Mouse (Mus musculus): ENCODE data around the gene Nelfa. TPM values are rescaled to one million over a fixed set of nuclear protein-coding genes. Genes with fewer than 3 reads are reported as not detected.
"Not testable (repeated sequence)": the region's sequence is repeated elsewhere in the genome, so short reads cannot be mapped to it uniquely, and the experiment has no call there.

The Nelfa gene
- polyA plus RNA-seq, 1 experiment from 2014 or later, result 38.0 TPM

DNA sequence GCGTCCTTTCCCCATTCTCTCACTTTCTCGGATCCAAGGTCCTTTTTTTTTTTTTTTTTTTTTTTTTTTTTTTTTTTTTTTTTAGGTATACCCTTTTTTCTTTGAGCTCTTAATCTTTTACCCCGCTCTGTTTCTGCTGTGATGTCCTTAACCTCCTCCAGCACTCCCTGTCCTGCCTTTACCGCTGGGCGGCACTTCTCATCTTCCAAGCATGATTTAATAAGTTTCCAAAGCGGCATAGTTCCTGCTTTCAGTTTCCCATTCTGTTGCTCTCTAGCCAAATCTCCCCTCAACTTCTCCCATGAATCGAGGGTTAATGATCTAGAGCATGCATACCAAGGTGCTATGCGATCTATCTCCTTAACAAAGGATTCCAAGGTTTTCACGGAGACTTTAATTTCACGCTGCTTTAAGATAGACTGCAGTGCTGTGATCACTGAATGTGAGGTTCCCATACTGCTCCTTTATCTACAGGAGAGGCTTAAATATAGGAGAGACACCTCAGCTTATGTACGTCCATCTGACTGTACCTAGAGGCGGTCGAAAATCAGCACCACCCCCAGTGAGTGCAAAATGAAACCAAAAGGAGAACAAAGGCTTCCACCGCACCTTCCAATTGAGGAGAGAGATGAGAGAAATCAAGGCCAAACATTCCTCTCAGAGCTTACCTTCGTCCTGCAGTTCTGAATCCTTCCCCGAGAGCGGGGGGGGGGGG is 17.4 kb upstream of the Nelfa start:
- ATAC-seq (no peak), DNase-seq (ENCODE audit: low spot score) (no peak)
- H3K9me3 ChIP-seq (replicated peaks; ENCODE audit: control insufficient read depth, low read length), result peaks cover 6% of the 10 kb centered on the region; the same call in 1 of the 2 replicates
- H3K9ac ChIP-seq (ENCODE audit: low read length), result no peak overlapping the region
- no peaks in the 10 kb centered on the region for H3K36me3 ChIP-seq (ENCODE audit: control insufficient read depth, insufficient read depth, low read length)
- 91% methylated on average over 14 of the region's 17 CpGs for WGBS
- no peaks in the 10 kb centered on the region for H3K27me3 ChIP-seq (replicated peaks; ENCODE audit: control insufficient read depth, insufficient read depth, low read length)
- H3K4me1 ChIP-seq (ENCODE audit: control insufficient read depth, insufficient read depth, low read length), result no peaks in the 10 kb centered on the region
- H3K4me3 ChIP-seq (ENCODE audit: low read depth, low read length), result no peak overlapping the region
- no peak overlapping the region for H3K27ac ChIP-seq (ENCODE audit: low read depth, low read length)
- peak overlapping the region; percentile 16; the same call in 1 of the 2 replicates for H3K4me2 ChIP-seq (ENCODE audit: low read length)

DNA sequence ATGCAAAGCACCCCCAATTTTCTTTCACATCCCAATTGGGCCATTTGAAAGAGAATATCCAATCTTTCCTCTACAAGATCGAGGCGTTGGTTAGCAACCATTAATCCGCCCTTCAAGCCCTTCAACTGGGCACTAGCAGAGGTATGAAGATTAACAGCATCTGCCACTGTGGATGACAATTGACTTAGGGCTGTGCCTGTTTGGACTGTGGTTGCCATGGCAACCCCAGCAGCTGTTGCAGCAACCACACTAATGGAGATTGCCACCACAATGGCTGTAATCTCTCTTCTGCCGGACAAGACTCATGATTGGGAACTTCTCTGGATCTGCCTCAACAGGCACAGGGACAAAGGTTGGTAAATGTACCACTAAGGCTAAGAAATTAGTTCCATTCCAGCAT is 12.1 kb upstream of the Nelfa start:
- H3K27ac ChIP-seq (ENCODE audit: low read depth, low read length), result no peak overlapping the region
- H3K27me3 ChIP-seq (replicated peaks; ENCODE audit: control insufficient read depth, insufficient read depth, low read length), result no peaks in the 10 kb centered on the region
- no peak for ATAC-seq
- peak; percentile 16 for DNase-seq (ENCODE audit: low spot score)
- no peak overlapping the region for H3K4me3 ChIP-seq (ENCODE audit: low read depth, low read length)
- H3K36me3 ChIP-seq (ENCODE audit: control insufficient read depth, insufficient read depth, low read length), result no peaks in the 10 kb centered on the region
- 86% methylated on average over 4 of the region's 4 CpGs for WGBS
- H3K9ac ChIP-seq (ENCODE audit: low read length), result no peak overlapping the region
- no peak overlapping the region for H3K4me2 ChIP-seq (ENCODE audit: low read length)
- H3K4me1 ChIP-seq (ENCODE audit: control insufficient read depth, insufficient read depth, low read length), result no peaks in the 10 kb centered on the region
- H3K9me3 ChIP-seq (replicated peaks; ENCODE audit: control insufficient read depth, low read length), result peaks cover 9% of the 10 kb centered on the region; the same call in 1 of the 2 replicates

DNA sequence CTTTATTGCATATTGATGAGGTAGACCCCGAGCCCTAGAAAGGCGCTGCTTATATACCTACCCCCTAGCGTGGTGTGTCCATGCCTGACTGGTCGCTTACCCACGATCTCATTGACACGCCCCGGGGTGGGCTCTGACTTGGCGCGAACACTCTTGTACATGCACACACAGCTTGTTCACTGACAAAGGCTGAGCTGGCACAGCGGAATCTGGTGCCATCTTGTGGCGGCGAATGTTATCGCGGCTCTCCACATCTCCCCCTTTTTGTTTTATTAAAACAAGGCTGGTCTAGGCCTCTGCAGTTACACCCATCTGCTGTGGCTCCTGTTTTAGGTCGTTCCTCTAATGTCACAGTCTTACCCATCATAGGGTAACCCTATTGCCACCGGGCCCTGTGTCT is 10.8 kb upstream of the Nelfa start:
- not testable (repeated sequence) for H3K27ac ChIP-seq (ENCODE audit: low read depth, low read length); H3K36me3 ChIP-seq (ENCODE audit: control insufficient read depth, insufficient read depth, low read length)
- WGBS, result 90% methylated on average over 16 of the region's 16 CpGs

DNA sequence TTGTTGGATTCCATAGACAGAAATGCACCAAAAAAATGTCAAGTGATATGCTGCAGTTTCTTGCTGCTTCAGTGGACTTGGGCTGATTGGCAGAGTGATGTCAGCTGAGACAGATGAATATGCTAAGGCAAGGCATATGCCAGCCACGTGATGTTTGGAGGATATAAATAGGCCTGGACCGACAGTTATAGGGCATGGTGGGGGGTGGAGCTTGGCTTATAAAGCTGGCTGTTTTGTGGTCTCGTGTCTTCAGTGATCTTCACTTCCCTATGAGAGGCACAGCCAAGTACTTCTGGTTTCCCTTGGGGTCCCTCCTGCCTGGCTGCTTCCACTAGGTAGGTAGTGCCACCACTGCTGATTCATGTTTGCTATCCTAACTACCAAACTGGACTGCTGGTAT is 2.2 kb upstream of the Nelfa start:
- DNase-seq (ENCODE audit: low spot score) (no peak), ATAC-seq (no peak)
- Histone ChIP-seq H3K9ac (ENCODE audit: low read length) (no peak overlapping the region), H3K27ac (ENCODE audit: low read depth, low read length) (no peak overlapping the region), H3K4me2 (ENCODE audit: low read length) (no peak overlapping the region), H3K4me3 (ENCODE audit: low read depth, low read length) (no peak overlapping the region), H3K9me3 (replicated peaks; ENCODE audit: control insufficient read depth, low read length) (0 out of 2 replicates have a peak, but pooled peaks cover 7% of the 10 kb centered on the region), H3K27me3 (replicated peaks; ENCODE audit: control insufficient read depth, insufficient read depth, low read length) (no peaks in the 10 kb centered on the region), H3K36me3 (ENCODE audit: control insufficient read depth, insufficient read depth, low read length) (no peaks in the 10 kb centered on the region), H3K4me1 (ENCODE audit: control insufficient read depth, insufficient read depth, low read length) (peaks cover 14% of the 10 kb centered on the region)
- WGBS, result 91% methylated on average over 3 of the region's 3 CpGs

More for the DNA sequence above, 10.8 kb upstream of the Nelfa start:
- H3K27me3 ChIP-seq (replicated peaks; ENCODE audit: control insufficient read depth, insufficient read depth, low read length); H3K4me1 ChIP-seq (ENCODE audit: control insufficient read depth, insufficient read depth, low read length); ATAC-seq; H3K4me3 ChIP-seq (ENCODE audit: low read depth, low read length); H3K9ac ChIP-seq (ENCODE audit: low read length); DNase-seq (ENCODE audit: low spot score); H3K4me2 ChIP-seq (ENCODE audit: low read length): not testable (repeated sequence)
- H3K9me3 ChIP-seq (replicated peaks; ENCODE audit: control insufficient read depth, low read length), result peaks cover 11% of the 10 kb centered on the region; the same call in 1 of the 2 replicates

DNA sequence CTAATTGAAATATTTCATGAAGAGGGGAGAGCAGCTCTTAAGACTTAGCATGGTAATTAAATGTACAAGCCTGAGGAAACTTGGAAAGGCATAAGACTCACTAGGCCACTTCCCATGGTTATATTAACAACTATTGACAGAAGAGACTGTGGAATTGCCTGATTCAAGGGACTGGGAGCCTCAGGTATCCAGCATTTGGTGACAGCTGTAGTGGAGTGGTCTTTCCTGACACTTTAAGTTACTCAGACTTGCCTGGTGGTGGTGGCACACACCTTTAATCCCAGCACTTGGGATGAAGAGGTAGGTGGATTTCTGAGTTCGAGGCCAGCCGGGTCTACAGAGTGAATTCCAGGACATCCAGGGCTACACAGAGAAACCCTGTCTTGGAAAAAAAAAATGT is 1.0 kb upstream of the Nelfa start:
- H3K27me3 ChIP-seq (replicated peaks; ENCODE audit: control insufficient read depth, insufficient read depth, low read length), result no peaks in the 10 kb centered on the region
- peaks cover 14% of the 10 kb centered on the region for H3K4me1 ChIP-seq (ENCODE audit: control insufficient read depth, insufficient read depth, low read length)
- no peak overlapping the region for H3K9ac ChIP-seq (ENCODE audit: low read length)
- H3K36me3 ChIP-seq (ENCODE audit: control insufficient read depth, insufficient read depth, low read length), result peaks cover 4% of the 10 kb centered on the region; the same call in 1 of the 2 replicates
- H3K4me3 ChIP-seq (ENCODE audit: low read depth, low read length), result peak overlapping the region; percentile 84; the same call in 1 of the 2 replicates
- no peak overlapping the region for H3K27ac ChIP-seq (ENCODE audit: low read depth, low read length)
- whole genome bisulfite sequencing, result 100% methylated on average over 2 of the region's 2 CpGs
- H3K4me2 ChIP-seq (ENCODE audit: low read length), result peak overlapping the region; percentile 67
- ATAC-seq, result no peak
- H3K9me3 ChIP-seq (replicated peaks; ENCODE audit: control insufficient read depth, low read length), result 0 out of 2 replicates have a peak, but pooled peaks cover 5% of the 10 kb centered on the region
- DNase-seq (ENCODE audit: low spot score), result no peak

DNA sequence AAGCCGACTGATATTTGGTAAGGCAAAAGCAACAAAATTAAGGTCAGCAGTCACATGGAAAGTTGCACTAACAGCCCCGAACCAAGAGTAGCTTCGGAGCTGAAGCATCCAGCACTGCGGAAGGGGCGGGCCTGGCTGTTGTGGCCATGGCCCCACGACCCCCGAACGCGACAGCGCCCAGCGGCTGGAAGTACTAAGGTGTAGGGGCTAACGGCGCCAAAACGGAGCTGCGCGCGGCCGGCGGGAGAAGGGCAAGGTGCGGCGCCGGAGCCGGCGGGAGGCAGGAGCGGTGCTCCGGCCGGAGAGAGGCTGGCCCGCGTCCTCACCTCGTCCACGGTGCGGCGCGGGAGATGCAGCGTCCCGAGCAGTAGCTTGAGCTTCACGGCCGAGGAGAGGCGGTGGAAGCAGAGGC is 507 bp downstream of the Nelfa start:
- H3K4me1 ChIP-seq (ENCODE audit: control insufficient read depth, insufficient read depth, low read length), result peaks cover 14% of the 10 kb centered on the region
- H3K36me3 ChIP-seq (ENCODE audit: control insufficient read depth, insufficient read depth, low read length), result peaks cover 4% of the 10 kb centered on the region; the same call in 1 of the 2 replicates
- peak overlapping the region; percentile 84 for H3K4me3 ChIP-seq (ENCODE audit: low read depth, low read length)
- ATAC-seq, result peak; percentile 72
- 1% methylated on average over 32 of the region's 39 CpGs for WGBS
- peak overlapping the region; percentile 92 for H3K27ac ChIP-seq (ENCODE audit: low read depth, low read length)
- no peaks in the 10 kb centered on the region for H3K9me3 ChIP-seq (replicated peaks; ENCODE audit: control insufficient read depth, low read length)
- H3K9ac ChIP-seq (ENCODE audit: low read length), result peak overlapping the region; percentile 88
- no peaks in the 10 kb centered on the region for H3K27me3 ChIP-seq (replicated peaks; ENCODE audit: control insufficient read depth, insufficient read depth, low read length)
- DNase-seq (ENCODE audit: low spot score), result no peak
- peak overlapping the region; percentile 58 for H3K4me2 ChIP-seq (ENCODE audit: low read length)

DNA sequence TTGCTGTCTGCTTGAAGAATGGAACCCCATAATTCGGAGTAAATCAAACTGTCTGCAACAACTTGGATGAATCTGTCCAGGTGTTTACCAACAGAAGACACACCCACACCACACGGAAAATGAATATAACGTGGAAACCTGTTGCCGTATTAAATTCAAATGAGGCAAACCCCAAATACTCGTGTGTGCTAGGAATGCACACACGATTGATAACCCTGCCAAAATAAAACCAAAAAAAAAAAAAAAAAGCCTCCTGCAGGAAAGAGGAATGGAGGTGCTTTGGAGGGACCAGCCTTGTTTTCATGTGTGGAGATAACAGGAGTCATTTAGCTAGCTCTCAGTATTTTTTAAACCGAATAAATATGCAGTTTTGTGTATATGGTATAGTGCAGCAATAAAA is 1.3 kb downstream of the Nelfa start:
- peak overlapping the region; percentile 58 for H3K4me2 ChIP-seq (ENCODE audit: low read length)
- H3K9ac ChIP-seq (ENCODE audit: low read length), result peak overlapping the region; percentile 88; the same call in 1 of the 2 replicates
- no peak for ATAC-seq
- peaks cover 9% of the 10 kb centered on the region for H3K36me3 ChIP-seq (ENCODE audit: control insufficient read depth, insufficient read depth, low read length)
- H3K9me3 ChIP-seq (replicated peaks; ENCODE audit: control insufficient read depth, low read length), result no peaks in the 10 kb centered on the region
- H3K4me1 ChIP-seq (ENCODE audit: control insufficient read depth, insufficient read depth, low read length), result peaks cover 14% of the 10 kb centered on the region
- peak overlapping the region; percentile 84 for H3K4me3 ChIP-seq (ENCODE audit: low read depth, low read length)
- no peak for DNase-seq (ENCODE audit: low spot score)
- no peak overlapping the region for H3K27ac ChIP-seq (ENCODE audit: low read depth, low read length)
- no peaks in the 10 kb centered on the region for H3K27me3 ChIP-seq (replicated peaks; ENCODE audit: control insufficient read depth, insufficient read depth, low read length)
- 81% methylated on average over 7 of the region's 7 CpGs for WGBS

DNA sequence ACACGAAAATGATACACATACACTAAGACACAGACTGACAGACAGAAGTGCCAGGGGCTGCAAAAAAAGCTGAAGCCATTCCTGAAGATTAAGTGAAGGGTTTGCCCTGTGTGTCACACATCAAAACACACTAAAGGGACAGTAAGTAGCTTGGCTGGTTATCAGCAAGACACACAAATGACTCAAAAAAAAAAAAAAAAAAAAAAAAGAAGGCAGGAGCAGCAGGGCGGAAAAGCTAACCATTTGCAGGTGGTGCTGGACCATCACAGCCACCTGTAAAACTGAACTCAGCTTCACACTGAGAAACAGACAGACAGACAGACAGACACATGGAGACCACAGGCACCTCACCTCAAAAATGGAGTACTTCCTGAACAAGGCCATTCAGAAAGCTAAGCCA is 2.1 kb downstream of the Nelfa start:
- Histone ChIP-seq H3K27me3 (replicated peaks; ENCODE audit: control insufficient read depth, insufficient read depth, low read length) (no peaks in the 10 kb centered on the region), H3K4me3 (ENCODE audit: low read depth, low read length) (no peak overlapping the region), H3K27ac (ENCODE audit: low read depth, low read length) (no peak overlapping the region), H3K4me2 (ENCODE audit: low read length) (peak overlapping the region; percentile 58), H3K9me3 (replicated peaks; ENCODE audit: control insufficient read depth, low read length) (no peaks in the 10 kb centered on the region), H3K9ac (ENCODE audit: low read length) (no peak overlapping the region), H3K36me3 (ENCODE audit: control insufficient read depth, insufficient read depth, low read length) (peaks cover 16% of the 10 kb centered on the region), H3K4me1 (ENCODE audit: control insufficient read depth, insufficient read depth, low read length) (peaks cover 14% of the 10 kb centered on the region)
- WGBS, result 93% methylated on average over 2 of the region's 2 CpGs
- DNase-seq (ENCODE audit: low spot score) (no peak), ATAC-seq (no peak)

DNA sequence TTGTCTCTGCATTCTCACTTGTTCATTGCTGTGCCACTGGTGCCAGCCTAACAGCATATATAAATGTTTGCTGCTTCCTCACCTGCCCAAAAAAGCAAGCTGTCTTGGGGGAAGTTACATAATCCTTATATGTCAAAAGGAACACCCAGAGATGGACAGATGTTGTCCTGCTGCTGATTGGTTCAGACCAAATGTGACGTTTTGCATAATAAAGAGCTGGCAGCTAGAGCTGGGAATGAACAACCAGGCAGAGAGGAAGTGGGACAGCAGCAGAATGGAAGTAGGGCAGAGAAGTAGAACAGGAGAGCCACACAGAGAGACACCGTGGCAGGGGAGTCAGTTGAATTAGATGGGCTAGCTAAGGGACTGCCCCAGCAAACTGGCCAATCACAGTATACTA is 3.8 kb downstream of the Nelfa start:
- 86% methylated on average over 2 of the region's 2 CpGs for WGBS
- Histone ChIP-seq H3K4me2 (ENCODE audit: low read length) (no peak overlapping the region), H3K4me1 (ENCODE audit: control insufficient read depth, insufficient read depth, low read length) (peaks cover 14% of the 10 kb centered on the region), H3K9ac (ENCODE audit: low read length) (no peak overlapping the region), H3K4me3 (ENCODE audit: low read depth, low read length) (no peak overlapping the region), H3K27ac (ENCODE audit: low read depth, low read length) (no peak overlapping the region), H3K36me3 (ENCODE audit: control insufficient read depth, insufficient read depth, low read length) (peaks cover 21% of the 10 kb centered on the region), H3K9me3 (replicated peaks; ENCODE audit: control insufficient read depth, low read length) (no peaks in the 10 kb centered on the region), H3K27me3 (replicated peaks; ENCODE audit: control insufficient read depth, insufficient read depth, low read length) (no peaks in the 10 kb centered on the region)
- no peak for DNase-seq (ENCODE audit: low spot score)
- no peak for ATAC-seq
